Mouse (Mus musculus): ENCODE results near the gene Lmo2.

- TF ChIP-seq CTCF (IDR thresholded peaks at IDR 0.05; ENCODE audit: low read depth, low read length), result no peak
- no peak for TF ChIP-seq POLR2A (IDR thresholded peaks at IDR 0.05; ENCODE audit: borderline replicate concordance, low read depth, low read length)
Measured at GRCm38 (mm10) chr2:103932025-103932424, 25.8 kb upstream of the Lmo2 start.

All from bone marrow macrophage, adult 2 months (primary cell).